Mouse (Mus musculus): Measurements from ENCODE around the gene Sphk1. TPM values are rescaled to one million over a fixed set of nuclear protein-coding genes. Genes with fewer than 3 reads are reported as not detected.

Gene Sphk1
- total RNA-seq, 2 experiments from 2014 or later = 4.8 to 6.7 TPM

GRCm38 (mm10) chr11:116571767-116572679, 41.3 kb downstream of the Sphk1 start:
- intact Hi-C loops (cut with DNase I) = no loop called here

GRCm38 (mm10) chr11:116572756-116573543, 42.2 kb downstream of the Sphk1 start:
- DNase-seq = no peak

More at GRCm38 (mm10) chr11:116571767-116572679, 41.3 kb downstream of the Sphk1 start:
- DNase-seq = no peak

GRCm38 (mm10) chr11:116574486-116574885, 43.8 kb downstream of the Sphk1 start:
- DNase-seq = no peak
- intact Hi-C loops (cut with DNase I) = no loop called here

More at GRCm38 (mm10) chr11:116572756-116573543, 42.2 kb downstream of the Sphk1 start:
- intact Hi-C loops (cut with DNase I) = no loop called here

- no peak for DNase-seq
- intact Hi-C loops (cut with DNase I) = no loop called here
These were observed 44.3 kb downstream of the Sphk1 start for GRCm38 (mm10) chr11:116574982-116575381.

GRCm38 (mm10) chr11:116575396-116575795, 44.7 kb downstream of the Sphk1 start:
- intact Hi-C loops (cut with DNase I) = no loop called here
- no peak for DNase-seq

- intact Hi-C loops (cut with DNase I) = no loop called here
- DNase-seq = no peak
These were observed 48.6 kb downstream of the Sphk1 start for GRCm38 (mm10) chr11:116579280-116579679.

- no peak for DNase-seq
- intact Hi-C loops (cut with DNase I) = no loop called here
These were observed 49.4 kb downstream of the Sphk1 start for GRCm38 (mm10) chr11:116580031-116580652.

GRCm38 (mm10) chr11:116580711-116581375, 50.1 kb downstream of the Sphk1 start:
- intact Hi-C loops (cut with DNase I) = no loop called here
- peak; percentile 43 for DNase-seq

- peak; percentile 89 for DNase-seq
- intact Hi-C loops (cut with DNase I) = no loop called here
These were observed 50.7 kb downstream of the Sphk1 start, which contains the start of gene Ube2o for GRCm38 (mm10) chr11:116581376-116581814. TSS of gene Ube2o (minus strand) at chr11:116581447.

- intact Hi-C loops (cut with DNase I) = no loop called here
- DNase-seq = no peak
These were observed 55.0 kb downstream of the Sphk1 start for GRCm38 (mm10) chr11:116585682-116586081.

Other genes starting within 250 kb of the Sphk1 start
- under 1 TPM; 0.18 to 0.20 TPM for gene Galr2, start 250.0 kb upstream of the Sphk1 start, total RNA-seq (2021)
- 100 to 1,000 TPM; 112 to 117 TPM for gene Exoc7, start 223.7 kb upstream of the Sphk1 start, total RNA-seq (2021)
- 1 to 10 TPM; 6.6 to 9.3 TPM for gene Foxj1, start 195.5 kb upstream of the Sphk1 start, total RNA-seq (2021)
- gene Rnf157, start 117.9 kb upstream of the Sphk1 start, total RNA-seq (2021) = 100 to 1,000 TPM; 187 to 192 TPM
- gene Ubald2, start 96.8 kb upstream of the Sphk1 start, total RNA-seq (2021) = 10 to 100 TPM; 43.3 to 45.8 TPM
- gene Qrich2, start 64.7 kb upstream of the Sphk1 start, total RNA-seq (2021) = under 1 TPM in 1 of 2 experiments, not detected in 1; 0.08 TPM
- 100 to 1,000 TPM; 107 TPM for gene Prpsap1, start 36.7 kb upstream of the Sphk1 start, total RNA-seq (2021)
- gene Ube2o, start 50.5 kb downstream of the Sphk1 start, total RNA-seq (2021) = 100 to 1,000 TPM; 115 to 128 TPM
- under 1 TPM; 0.52 to 0.96 TPM for gene Aanat, start 55.5 kb downstream of the Sphk1 start, total RNA-seq (2021)
- 1 to 10 TPM in 1 of 2 experiments, under 1 TPM in 1; 0.90 to 1.5 TPM for gene Rhbdf2, start 96.1 kb downstream of the Sphk1 start, total RNA-seq (2021)
- 1 to 10 TPM in 1 of 2 experiments, under 1 TPM in 1; 0.98 to 2.2 TPM for gene Prcd, start 122.6 kb downstream of the Sphk1 start, total RNA-seq (2021)
- gene Cygb, start 123.4 kb downstream of the Sphk1 start, total RNA-seq (2021) = 10 to 100 TPM; 17.1 to 20.6 TPM
- not detected for gene St6galnac1, start 244.6 kb downstream of the Sphk1 start, total RNA-seq (2021)

Measured in left cerebral cortex, postnatal 4 days (tissue).